Mouse (Mus musculus) thymus, postnatal 4 days (tissue): ENCODE results near the gene Hpse.

Experiments
- DNase-seq: peaks from one replicate; pipeline ENCODE4 v3.0.0; 2021

Gene Hpse

DNA sequence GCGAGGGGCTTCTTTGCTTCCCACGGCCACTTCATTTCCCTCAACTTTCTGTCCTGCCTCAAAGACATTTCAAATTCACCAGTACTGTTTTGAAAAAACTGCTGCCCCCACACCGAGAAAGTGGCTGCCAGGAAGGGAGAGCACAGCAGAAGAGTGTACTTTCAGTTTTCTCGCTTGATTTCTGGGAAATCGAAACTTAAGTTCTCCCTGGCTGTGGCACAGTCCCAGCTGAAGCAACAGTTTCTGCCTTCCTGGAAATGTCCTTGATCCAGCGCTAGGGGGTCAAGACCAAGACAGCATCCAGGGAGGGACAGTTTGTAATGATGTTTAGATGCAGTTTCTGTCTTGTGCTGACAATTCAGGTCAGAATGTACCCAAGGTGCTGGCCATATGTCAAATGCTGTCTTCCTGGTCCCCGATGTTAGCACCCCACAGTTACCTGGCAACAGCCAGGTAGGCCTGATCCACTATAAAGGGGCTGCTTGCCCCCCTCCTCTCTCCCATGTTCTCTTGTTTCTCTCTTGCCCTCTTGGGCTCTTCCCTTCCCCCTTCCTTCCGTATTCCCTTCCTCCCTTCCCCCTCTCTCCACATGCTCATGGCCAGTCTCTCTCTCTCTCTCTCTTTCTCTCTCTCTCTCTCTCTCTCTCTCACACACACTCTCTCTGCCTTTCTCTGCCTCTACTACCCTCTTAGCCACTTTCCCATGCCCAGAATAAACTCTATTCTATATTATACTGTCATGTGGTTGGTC lies 82.5 kb downstream of the Hpse start:
- no peak for DNase-seq

DNA sequence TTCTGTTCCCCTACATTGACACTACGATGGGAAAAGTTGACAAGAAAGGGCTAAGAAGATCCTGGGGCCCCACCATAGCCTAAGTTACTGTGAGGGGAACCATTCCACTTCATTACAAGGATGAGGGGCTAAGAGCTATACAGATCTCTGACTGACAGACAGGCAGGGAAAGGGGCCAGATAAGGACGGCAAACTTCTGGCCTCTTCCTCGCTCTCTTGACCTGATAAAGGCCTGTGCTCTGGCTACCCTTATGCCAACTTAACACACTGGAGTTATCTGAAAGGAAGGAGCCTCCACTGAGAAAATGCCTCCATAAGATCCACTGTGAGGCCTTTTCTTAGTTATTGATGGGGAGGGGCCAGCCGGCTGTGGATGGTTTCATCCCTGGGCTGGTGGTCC lies 83.6 kb downstream of the Hpse start:
- DNase-seq: no peak

DNA sequence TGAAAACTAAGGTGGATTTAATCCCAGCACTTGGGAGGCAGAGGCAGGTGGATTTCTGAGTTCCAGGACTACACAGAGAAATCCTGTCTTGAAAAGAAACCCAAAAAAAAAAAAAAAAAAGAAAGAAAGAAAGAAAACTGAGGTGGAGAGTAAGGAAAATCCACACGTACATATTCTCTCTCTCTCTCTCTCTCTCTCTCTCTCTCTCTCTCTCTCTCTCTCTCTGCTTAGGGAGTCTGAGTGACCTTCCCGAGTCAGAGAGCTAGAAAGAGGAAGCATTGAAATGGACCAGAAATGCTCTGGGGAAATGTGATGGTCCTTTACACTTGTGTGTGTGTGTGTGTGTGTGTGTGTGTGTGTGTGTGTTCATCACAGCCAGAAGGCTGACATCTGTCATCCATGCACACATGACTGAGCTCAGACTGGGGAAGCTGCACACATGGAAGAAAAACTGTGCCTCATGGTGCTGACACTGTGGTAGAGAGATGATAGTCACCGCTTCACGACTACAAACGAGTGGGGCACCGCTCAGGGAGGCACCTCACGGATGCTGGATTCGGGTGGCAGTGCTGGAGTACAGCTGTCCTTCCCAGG lies 84.5 kb downstream of the Hpse start:
- DNase-seq: no peak

DNA sequence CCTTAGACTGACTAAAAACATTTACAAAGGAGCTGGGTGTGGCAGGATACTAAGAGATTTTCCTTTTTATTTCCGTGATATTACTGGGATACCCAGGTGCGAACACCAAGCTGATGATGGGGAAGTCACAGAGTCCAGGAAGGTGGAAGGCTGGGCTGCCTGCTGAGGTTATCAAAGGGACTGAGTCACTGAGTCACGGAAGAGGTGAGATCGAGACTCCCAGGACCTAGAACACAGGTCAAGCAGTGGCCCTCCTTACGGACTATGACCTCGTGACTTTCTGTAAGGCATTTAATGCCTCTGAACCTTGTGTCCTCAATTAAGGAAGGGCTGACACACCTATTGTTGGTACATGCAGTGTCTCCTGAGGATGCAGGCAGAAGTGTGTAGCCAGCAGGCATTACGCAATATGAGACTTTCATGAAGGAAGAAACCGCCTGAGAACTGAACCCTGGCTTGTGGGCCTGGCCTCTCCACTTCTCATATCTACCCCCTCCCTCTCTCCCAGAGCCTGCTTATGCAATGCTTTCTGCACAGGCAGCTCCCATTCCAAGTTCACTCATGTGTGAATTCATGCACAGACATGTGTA lies 86.9 kb downstream of the Hpse start:
- DNase-seq: no peak
